Mouse (Mus musculus): ENCODE measurements at regions not wholly inside any gene's neighbourhood (a gene's known extent, or its start where the extent isn't known, plus 50 kb on each side); places are given as distances from the start of the nearest gene placed in this dataset.

DNA sequence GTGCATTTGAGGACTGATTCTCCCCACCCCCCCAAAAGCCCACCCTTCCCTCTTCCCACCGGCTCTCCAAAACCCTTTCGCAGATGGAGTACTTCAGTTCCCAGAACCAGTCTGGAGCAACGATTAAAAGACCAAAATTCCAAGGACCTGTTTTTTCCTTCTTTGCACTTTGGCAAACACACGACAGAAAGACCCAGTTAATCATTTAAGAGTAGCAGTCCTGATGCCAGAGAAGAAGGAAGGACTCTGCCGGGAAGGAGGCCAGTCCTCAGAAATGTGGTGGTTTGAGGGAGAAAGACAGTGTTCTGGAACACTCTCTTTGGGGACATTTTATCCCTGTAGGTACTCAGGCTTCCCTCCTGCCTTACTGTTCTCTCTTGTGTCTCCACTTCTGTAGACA, 165.1 kb upstream of the Six2 start:
- TF ChIP-seq EP300 (IDR thresholded peaks at IDR 0.05; ENCODE audit: insufficient read depth, low read depth, low read length) (no peak), POLR2A (IDR thresholded peaks at IDR 0.05; ENCODE audit: insufficient read depth, low read length) (no peak), CTCF (IDR thresholded peaks at IDR 0.05; ENCODE audit: low read depth, low read length) (no peak)
